Mouse (Mus musculus): ENCODE measurements at regions not wholly inside any gene's neighbourhood (a gene's known extent, or its start where the extent isn't known, plus 50 kb on each side); places are given as distances from the start of the nearest gene placed in this dataset.
"Not testable (repeated sequence)": the region's sequence is repeated elsewhere in the genome, so short reads cannot be mapped to it uniquely, and the experiment has no call there.

DNA sequence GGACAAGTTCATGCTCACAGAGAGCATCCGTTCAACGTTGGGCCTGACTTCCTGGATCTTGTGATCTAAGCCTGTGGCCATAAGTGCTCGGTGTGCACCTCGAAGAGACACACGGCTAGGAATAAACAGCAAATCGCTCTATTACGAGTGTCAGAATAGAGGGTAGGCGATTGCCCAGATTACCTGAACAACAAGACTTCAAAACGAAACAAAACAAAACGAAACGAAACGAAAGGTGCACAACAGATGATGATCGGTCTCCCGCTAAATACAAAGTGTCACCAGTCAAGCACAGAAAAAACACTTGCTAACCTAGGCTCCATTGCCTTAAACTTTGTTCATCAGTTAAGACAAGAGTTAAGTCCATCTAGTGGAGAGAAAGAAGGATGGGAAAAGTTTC is 67.4 kb downstream of the Pdia4 start:
- not testable (repeated sequence) for DNase-seq (ENCODE audit: low spot score in 2 of 2)

DNA sequence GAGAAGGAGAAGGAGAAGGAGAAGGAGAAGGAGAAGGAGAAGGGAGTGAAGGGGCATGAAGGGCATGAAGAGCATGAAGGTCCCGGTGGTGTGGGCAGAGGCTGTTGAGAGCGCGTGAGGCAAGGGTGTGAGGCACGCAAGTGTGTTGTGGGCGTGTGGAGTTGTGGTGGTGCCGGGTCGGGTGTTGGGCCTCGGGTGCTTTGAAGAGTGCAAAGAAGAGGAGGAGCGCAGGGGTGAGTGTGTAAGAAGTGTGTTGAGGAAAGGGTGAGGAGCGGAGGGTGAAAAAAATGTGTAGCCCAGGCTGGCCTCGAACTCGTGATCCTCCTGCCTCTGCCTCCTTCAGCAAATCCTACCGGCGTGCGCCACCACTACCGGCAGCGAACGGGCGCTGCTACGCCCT is 69.4 kb downstream of the Pdia4 start:
- peak in 1 of 2 experiments; percentile 53 for DNase-seq (ENCODE audit: low spot score in 2 of 2)

DNA sequence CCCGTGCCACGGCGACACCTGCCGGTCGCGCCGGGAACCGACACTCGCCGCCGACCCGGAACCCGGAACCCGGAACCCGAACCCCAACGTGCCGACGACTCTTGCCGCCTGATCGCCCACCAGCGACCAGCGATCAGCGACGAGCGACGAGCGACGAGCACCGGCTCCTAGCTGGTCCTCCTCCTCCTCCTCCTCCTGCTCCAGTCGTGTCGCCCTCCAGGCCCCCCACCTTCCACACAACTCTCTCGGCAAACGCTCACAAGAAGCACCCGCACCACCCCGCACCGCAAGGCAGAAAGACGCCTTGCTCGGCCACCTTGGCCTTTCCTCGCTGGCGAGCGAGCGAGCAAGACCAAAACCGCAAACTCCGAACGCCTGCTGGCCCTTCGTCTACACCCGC is 73.0 kb downstream of the Pdia4 start:
- DNase-seq (ENCODE audit: low spot score in 2 of 2), result not testable (repeated sequence)

DNA sequence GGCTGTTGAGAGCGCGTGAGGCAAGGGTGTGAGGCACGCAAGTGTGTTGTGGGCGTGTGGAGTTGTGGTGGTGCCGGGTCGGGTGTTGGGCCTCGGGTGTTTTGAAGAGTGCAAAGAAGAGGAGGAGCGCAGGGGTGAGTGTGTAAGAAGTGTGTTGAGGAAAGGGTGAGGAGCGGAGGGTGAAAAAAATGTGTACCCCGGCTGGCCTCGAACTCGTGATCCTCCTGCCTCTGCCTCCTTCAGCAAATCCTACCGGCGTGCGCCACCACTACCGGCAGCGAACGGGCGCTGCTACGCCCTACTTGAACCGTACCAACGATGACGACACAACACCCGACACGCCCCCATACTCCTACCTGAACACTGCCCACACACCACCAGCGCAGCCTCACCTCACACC is 73.5 kb downstream of the Pdia4 start:
- DNase-seq (ENCODE audit: low spot score in 2 of 2), result peak; percentile 63 to 65

DNA sequence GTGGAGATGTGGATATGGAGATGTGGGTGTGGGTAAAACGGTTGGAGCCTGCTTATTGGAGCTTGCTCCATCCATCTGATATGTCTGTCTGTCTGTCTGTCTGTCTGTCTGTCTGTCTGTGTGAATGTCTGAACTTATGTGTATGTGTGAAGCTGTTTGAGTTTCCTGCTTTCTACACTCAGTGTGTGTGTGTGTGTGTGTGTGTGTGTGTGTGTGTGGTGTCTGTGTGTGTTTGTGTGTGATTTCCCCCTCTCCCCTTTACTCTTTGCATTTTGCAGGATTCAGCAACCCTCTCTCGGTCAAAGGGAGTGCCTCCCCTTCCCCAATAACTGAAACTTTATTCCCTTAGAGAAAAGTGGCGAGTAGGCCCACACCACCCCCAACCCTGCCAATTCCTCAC is 75.3 kb downstream of the Pdia4 start:
- DNase-seq (ENCODE audit: low spot score in 2 of 2), result not testable (repeated sequence)

All from left cerebral cortex, adult 8-10 months (tissue).